Mouse (Mus musculus): Measurements from ENCODE around the gene Fhit.

Gene Fhit

DNA sequence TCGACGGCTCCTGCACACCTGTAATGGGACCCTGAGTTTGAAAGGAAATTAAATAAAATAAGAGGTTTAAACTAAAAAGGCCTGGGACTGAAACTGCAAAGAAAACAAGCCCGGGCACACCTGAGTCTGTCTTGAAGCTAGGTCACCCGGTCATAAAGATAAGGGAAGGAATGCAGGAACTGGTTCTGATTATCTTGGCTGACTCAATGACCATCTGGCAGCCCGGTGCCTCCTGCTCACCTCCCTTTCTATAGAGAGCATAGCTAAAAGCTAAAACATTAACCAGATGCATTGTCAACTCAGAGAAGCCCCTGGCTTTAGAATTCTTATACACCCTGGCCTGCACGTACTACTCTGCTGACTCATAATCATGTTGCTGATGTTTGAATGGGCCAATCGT, 1032.7 kb downstream of the Fhit start:
- no peak for DNase-seq (ENCODE audit: low spot score)

DNA sequence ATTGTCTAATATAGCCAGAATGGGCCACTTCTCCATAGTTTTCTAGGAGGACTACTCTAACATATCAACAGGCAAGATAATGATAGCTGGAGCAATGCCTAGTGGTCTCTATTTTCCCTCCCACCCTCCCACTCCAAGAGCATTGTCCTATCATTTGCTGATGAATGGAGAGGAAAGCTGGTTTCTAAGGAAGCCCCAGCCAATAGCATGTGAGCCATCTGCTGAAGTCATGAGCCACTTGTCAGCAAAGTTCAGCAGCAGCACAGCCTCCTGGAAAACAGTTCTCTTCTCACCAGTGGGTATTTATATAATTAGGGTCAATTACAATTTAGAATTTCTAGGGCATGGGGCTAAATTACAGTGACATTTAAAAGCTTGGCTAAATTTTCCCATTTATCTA, 1035.3 kb downstream of the Fhit start:
- DNase-seq (ENCODE audit: low spot score) = no peak

DNA sequence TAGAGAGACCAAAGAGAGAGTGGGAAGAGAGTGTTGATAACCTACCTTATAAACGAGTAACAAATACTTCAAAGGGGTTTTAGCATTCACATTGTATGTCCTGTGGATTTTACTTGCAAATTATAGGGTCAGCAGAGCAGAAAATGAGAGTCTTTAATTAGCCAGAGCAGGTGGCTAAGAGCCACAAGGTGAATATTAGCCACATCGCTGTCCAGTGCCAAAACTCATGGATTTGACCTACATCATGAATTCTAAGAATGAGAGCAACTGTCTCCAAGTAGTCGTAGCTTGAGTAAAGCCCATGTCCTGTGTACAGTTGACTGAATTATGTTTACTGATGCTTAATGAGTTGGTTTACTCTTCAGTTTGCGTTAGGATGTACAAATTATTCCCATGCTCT, 1039.7 kb downstream of the Fhit start:
- no peak for DNase-seq (ENCODE audit: low spot score)

DNA sequence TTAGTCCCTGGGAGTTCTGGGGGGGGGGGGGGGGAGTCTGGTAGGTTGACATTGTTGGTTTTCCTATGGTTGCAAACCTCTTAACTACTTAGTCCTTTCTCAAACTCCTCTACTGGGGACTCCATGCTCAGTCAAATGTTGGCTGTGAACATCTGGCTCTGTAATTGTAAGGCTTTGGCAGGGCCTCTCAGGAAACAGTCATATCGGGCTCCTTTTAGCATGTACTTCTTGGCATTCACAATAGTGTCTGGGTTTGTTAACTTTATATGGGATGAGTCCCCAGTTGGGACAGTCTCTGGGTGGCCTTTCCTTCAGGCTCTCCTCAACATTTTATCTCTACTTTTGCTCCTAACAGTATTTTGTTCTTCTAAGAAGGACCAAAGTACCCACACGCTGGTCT, 1065.6 kb downstream of the Fhit start:
- DNase-seq (ENCODE audit: low spot score) = no peak

DNA sequence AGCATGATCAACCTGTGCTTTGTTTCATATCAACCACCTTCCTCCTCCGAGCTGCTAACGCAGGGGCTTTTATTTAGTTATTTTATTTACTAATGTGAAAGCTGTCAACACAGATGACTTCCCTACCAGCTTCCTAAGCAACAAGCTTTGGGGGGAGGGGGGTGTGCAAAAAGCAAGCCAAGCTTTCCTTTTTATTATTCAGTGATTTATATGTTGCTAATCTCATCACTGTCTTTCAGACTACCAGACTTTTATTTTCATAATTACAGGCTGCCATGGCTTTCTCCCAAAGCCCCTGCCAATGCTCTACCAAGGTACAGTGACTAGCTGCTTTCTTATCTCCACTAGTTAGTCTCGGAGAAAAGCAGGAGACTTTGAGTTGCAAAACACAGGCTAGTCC, 1082.8 kb downstream of the Fhit start:
- DNase-seq (ENCODE audit: low spot score) = no peak

DNA sequence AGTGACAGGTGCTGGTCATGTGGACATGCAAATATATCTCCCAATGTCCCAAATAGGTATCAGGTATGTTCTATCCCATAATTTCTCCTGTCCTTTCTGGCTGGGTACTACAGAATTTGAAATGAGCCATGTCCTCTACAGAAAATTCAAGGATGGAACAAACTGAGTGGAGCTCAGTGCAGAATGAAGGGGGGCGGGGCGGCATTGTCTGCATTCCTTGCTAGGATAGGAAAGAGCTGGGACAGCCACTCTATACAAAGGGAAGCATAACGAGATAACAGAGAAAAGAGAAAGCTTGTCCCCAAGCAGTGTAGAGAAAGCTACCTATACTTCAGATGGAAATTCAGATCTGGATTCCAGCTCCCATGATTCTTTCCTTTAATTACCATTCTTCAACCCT, 1111.9 kb downstream of the Fhit start:
- DNase-seq (ENCODE audit: low spot score) = no peak

DNA sequence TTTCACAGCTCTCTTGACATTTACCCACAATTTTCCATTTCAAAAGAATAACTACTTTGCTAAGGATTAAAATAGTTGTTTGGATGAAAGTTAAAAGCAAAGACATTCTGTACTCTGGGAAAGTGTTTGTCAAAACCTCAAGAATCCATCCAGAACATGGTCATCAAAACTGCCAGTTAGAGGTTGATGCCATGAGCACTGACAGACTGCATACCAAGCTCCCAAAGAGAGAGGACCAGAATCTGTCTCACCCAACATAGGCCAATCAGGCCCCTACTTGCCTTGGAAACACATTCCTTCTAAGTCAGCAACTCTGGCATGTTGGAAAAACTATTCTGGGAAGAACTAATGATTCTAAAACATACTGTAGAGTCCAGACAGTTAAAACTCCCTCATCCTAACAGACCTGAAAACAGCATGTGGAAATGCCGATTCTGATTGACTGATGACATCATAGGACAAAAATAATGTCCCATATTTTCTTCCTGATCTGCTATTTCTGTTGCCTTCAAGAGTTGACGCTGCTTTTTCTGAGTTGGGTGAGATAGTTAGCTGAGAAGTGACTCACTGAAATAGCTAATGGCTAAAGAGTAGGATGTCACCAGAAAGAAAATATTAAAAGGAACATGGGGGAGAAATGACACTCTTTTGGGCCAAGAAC, 1114.6 kb downstream of the Fhit start:
- DNase-seq (ENCODE audit: low spot score) = no peak

DNA sequence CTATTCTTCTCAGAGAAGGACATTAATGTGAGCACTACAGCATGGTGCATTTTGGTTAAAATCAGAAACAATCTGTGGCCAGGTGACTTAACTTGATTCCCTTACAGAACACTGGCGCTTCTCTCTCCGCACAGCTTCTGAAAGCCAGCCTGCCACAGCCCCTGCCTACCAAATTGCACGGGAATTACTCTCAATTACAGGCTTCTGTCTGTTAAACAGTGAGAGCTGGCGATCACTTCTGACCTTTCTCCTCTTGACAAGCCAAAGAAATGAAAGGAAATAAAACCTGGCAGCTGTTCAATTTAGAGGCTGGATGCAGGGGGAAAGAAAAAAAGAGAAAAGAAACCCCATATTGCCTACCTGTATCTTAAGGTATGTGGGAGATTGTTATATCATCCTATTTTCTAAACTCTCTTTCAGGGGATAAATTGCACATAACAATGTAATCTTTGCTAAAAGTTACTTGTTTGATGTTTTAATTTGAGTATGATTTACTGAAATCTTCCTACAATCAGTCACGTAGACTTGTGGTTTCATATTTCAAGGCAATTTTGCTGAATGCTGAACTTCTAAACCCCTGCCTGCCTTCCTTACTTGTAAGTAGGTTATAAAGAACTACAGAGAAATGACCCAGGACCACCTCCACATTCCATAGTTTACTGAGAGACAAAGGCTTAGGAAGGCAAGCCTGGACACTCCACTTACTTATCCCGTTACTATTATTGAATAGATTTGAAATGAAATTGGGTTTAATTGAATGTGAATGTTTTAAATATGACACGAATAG, 1115.3 kb downstream of the Fhit start:
- peak; percentile 67 for DNase-seq (ENCODE audit: low spot score)

DNA sequence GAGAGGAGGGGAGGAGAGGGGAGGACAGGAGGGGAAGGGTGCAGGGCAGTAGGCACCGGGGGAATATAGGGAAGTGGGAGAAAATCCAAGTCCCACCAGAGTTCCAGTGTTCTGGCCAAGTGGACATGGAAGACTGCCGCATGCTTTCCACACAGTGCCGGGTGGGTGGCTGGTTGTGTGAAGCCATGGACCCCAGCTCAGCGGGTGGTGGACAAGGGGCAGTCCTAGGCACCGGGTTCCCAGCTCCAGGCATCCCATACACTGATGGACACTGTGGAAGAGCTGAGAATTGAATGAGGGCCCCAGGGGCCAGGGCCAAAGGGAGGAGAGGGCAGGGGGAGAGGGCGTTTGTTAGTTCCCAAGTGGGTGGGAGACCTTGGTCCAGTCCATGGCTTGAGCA, 1123.8 kb downstream of the Fhit start:
- DNase-seq (ENCODE audit: low spot score) = no peak

DNA sequence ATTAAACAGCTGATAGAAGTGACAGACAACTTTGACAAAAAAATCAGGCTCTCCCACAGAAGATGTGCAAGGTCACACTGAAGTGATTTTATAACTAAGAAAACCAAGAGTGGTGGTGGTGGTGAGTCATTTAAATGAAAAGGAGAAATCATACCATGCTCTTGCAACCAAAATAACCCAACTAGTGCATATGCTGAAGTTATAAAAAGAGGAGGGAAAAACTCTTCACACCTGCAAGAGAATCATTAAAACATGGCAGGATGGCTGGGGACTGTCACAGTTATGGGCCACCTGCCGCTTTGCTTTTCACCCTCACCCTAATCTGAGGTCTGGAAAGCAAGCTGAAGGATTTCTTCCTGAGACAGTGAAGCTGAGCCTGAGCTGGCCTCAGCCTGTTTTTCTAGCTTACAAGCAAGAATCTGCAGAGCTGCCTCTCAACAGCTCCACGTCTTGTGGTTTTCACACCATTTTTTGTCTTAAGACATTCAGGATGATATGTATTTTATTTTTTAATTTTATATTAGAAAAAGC, 1125.1 kb downstream of the Fhit start:
- DNase-seq (ENCODE audit: low spot score) = no peak

DNA sequence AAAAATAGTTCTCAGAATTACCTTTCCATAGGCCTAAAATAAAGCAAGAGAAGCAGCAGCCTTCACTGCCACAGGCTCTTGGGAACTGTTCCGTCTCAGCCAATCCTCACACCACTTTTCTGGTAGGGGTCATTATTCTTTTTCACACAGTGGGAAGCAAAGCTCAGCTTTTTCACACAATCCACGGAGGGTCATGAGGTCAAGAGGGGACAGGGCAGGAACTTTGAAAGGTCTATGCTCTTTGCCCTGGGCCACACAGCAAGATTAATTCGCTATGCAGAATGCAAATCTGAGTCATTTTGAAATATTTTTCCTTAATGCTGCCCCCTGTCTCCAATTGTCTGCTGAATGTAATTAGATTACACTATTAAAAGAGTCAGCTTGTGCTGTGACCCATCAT, 1126.2 kb downstream of the Fhit start:
- DNase-seq (ENCODE audit: low spot score) = peak; percentile 71

DNA sequence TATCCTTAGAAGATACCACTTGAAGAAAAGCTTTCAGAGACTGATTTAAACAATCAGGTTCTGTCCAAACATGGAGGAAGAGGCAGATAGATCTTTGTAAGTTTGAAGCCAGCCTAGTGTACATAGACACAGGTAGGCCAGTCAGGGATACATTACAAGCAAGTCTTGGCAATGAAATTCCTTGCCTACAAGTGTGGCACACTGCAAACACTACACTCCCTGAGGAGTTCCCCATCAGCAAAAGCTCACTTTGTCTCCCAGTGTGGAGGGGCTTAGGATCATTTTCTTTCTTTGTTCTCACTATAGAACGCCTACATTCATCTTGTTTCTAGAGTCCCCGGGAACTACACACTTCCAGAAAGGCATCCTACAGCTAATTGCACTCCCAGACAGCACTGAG, 1126.6 kb downstream of the Fhit start:
- no peak for DNase-seq (ENCODE audit: low spot score)

DNA sequence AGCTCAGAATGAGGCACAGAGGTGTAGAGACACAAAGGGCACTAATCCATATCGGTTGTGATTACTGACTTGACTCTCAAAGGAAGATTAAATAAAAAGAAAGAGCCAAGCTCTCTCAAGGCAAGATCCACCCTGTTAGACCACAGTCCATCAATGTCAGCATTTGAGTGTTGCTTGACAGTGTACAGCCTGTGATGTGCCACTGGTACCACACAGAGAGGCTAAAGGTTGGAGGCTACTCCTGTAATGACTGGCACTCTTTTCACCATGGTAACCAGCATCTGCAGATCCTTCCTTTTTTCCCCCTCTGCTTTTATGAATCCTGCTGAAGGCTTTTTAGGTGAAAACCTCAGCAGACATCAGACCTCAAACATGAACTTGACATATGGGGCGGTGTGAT, 1138.5 kb downstream of the Fhit start:
- DNase-seq (ENCODE audit: low spot score) = no peak

DNA sequence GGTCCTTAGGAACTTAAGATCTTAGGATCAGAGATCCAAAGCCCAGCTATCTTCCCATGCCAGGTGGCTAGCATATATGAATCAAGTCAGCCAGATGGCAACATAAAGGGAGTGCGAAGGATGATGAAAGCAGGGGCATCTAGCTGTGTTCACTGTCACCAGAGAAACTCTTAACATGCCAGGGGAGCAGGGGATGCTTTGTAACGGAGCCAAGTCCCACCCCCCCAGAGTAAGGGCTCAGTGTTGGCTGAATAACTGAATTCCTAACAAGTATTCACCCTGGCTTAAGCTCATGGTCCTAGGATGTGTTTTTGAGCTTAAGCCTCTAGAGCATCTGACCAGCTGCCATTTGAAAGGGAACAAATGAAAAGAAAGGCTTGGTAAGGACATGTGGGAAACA, 1139.5 kb downstream of the Fhit start:
- DNase-seq (ENCODE audit: low spot score) = no peak

DNA sequence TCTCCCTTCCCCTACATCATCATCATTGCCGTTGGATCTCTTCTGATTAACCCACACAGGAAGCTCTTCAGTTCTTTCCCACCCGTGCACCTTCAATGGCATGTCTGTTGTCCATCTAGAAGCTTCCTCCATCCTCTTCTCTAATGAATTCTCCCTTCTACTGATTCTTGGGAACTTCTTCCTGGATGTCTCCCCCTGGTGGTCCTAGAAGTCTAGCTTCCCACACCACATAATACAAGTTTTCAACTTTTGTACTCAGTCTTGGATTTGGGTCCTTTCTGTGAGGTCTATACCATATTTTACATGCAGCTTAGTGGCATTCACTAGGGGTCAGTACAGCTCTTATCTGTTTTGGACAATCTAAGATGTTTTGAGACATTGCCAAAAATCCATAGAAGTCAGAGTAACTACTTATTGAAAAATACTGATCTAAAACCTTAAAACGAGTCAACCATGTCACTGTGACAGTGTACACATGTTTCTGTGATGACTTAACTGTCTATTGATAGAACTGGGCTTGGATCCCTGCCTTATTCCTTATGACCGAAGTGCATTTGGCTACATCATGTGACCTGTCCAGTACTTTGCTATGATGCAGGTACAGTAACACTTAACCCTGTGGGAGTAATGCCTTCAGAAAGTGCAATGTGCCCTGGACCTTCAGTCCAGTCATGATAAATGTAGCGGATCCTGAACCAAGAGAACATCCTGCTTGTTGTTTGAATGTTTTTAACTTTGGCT, 1141.3 kb downstream of the Fhit start:
- peak; percentile 19 for DNase-seq (ENCODE audit: low spot score)

DNA sequence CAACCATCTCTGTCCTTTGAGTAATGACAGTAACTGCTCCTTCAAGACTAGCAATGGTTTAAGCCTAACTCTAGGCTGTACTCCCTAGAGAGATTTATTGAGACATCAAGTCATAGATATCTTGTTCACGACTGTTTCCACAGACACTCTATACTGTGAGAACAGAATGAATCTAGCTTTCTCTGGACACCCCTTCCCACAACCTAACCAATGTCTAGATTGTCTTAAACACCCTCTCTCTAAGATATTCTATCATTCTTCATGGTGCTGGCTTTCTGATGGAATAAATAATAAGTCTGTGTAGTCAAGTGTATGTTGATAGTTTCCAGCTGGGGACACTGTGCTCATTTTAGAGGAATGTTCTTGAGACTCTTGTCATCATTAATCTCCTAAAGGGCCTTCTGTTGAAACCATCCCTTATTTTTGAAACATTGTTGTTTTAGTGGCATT, 1148.0 kb downstream of the Fhit start:
- no peak for DNase-seq (ENCODE audit: low spot score)

DNA sequence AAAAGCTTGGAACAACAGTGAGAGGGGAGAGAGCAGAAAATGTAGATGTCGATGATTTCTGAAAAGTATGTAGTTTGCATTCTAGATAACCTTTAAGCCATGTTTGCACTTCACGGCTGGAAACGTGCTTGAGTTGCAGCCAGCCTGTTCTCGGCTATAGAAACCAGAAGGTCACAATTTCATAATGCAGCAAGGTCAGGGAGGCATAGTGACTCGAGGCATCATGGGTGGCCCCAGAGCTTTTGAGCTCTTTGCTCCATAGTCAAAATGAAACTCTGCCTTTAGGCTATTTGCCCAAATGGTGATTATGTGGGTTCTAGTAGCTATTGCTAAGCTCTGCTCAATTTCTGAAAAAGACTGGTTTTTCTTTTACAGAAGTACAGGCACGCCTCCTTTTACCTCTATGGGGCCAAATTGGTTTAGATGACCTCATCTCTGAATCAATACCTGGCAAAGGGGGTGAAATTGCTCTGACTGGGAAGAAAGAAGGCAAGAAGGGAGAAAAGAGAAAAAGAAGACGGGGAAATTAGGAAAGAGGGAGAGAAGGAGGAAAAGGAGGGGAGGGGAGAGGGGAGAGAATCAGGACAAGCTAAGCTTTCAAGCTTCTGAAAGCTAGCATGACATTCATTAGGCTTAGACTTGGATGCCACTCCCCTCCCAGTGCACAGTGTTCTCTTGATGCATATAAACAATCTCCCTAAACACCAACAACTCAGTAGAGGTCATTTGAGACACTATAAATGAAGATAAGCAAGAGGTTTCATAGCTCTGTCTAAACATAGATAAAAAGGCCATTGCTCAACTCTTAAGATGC, 1148.6 kb downstream of the Fhit start:
- no peak for DNase-seq (ENCODE audit: low spot score)

DNA sequence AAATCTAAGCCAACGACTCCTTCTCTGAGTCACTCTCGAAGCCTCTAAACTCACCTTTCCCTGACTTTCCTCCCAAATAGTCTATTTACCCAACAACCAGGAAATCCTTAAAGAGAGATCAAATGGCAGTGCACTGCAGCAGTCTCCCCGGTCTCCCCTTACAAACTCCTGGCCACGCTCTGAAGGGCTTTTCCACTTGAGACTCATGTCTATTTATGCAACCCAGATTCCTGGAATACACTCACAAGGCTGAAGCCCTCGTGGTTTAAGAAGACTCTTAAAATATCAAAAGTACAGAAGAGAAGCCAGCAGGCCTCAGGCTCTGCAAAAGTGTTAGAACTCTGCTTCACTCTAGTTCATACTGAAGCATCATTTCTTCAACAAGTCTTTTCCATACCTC, 1155.6 kb downstream of the Fhit start:
- no peak for DNase-seq (ENCODE audit: low spot score)

DNA sequence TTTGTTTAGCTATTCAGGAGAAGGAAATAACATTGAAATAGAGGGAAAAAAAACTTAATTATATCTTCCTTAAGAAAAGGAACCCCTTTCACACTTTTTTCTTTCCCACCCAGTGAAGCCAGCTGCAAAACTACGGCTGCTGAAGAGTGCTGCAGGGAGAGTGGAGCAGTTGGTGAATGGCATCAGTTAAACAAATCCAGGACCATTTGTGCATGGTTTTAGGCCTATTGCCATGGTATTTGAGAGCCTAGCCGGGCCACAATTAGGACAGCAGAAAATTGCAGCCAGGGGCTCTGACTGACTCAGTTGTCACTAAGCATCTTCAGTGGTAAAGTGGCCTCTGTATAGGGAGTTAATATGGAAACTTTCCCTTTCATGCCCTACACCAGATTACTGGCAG, 1158.0 kb downstream of the Fhit start:
- DNase-seq (ENCODE audit: low spot score) = no peak

DNA sequence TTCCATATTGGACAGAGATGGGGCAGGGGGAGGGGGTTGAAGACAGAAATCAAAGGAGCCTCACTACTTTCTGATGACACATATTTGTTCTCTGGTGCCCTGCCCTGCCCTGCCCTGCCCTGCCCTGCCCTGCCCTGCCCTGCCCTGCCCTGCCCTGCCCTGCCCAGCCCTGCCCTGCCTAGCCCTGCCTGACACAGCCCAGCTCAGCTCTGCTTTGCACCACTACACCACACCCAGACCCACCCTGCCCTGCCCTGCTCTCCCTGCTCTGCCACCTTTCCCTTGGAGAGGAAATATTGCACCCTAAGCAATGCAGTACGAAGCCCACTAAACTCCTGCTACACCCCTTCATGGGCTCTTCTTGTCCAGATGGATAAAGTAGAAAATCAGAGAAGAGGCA, 1171.2 kb downstream of the Fhit start:
- no peak for DNase-seq (ENCODE audit: low spot score)

DNA sequence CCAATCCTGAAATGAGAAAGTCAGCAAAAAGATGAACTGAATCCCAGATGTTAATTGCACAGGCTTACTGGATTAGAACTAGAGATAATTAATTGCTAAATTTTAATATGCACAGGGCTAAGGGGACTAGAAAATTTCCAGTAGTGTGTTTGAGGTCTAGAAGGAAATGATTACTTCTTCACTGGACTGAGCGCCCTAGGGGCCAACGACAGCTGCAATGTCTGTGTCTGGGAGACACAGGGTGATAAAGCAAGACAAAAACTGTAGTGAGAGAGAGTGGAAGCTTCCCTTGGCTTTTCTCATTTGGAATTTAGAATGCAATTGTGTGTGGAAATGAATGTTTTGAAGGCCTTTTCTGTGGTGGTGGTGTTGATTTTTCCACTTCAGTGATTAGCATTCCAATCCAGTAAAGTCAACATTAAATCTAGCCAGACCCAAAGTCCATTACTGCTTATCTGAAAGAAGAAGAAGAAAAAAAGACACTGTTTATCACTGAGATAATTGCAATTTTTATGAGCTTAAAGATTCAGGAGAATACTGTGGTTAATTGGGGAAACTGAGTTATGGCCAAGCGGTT, 1184.8 kb downstream of the Fhit start:
- peak; percentile 3 for DNase-seq (ENCODE audit: low spot score)

DNA sequence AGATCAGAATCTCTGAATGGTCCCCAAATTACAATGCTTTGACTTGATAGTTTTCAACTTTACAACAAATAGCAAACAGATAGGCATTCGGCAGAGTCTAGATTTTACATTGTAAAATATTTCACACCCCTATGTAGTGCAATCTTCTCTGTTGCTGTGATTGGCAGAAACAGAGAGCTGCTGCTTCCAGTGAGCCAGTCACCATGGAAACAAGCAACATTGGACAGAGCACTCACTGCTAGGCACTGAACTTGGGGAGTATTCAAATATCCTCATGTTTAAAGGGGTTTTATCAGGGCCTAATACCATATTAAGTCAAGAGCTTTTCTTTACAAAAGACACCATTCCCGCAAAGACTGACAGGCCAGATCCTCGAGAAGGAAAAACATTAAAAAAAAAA, 1187.4 kb downstream of the Fhit start:
- DNase-seq (ENCODE audit: low spot score) = peak; percentile 20

All from embryo, embryonic 10.5 days (tissue).